Mouse (Mus musculus): ENCODE measurements at regions not wholly inside any gene's neighbourhood (a gene's known extent, or its start where the extent isn't known, plus 50 kb on each side); places are given as distances from the start of the nearest gene placed in this dataset.

- no peak for DNase-seq (ENCODE audit: low read depth)
These were observed 404.3 kb downstream of the Cetn3 start for GRCm38 (mm10) chr13:82187196-82187595.

DNA sequence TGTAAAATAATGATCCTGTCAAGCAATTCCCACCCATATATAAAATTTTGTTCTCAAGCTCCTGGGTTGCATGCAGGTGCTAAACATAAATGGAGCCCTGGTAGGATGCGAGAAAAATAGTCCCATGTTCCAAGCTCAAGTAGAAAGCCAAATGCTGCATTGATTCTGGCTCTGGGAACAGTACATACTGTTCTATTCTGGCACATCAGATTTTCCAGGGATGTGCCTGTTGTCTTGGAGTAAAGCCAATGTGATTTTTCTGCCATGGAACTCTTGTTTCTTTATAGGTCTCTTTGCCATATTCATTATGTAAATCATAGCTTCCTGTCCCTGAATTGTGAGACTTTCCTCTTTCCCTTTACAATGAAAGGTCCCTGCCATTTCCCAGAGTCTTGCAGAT lies 417.9 kb downstream of the Cetn3 start:
- no peak for DNase-seq (ENCODE audit: low read depth)

- DNase-seq (ENCODE audit: low read depth), result no peak
These were observed 442.6 kb downstream of the Cetn3 start for GRCm38 (mm10) chr13:82225430-82225829.

- DNase-seq (ENCODE audit: low read depth), result no peak
These were observed 451.0 kb downstream of the Cetn3 start for GRCm38 (mm10) chr13:82233901-82234300.

- DNase-seq (ENCODE audit: low read depth), result no peak
These were observed 463.4 kb downstream of the Cetn3 start for GRCm38 (mm10) chr13:82246231-82246630.

DNA sequence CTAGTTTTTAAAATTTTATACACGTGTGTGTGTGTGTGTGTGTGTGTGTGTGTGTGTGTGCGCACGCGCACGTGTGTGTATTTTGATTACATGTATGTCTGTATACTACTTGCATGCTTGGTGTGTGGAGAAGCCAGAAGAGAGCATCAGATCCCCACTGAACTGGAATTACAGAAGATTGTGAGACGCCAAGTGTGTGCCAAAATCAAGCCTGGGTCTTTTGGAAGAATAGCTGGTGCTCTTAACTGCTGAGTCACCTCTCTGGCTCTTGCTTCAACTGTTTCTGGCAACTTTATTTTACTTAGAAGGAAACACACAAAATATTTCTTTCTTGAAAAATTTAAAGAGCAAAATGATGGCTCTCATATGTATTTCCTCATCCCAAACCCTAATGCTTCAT lies 467.5 kb downstream of the Cetn3 start:
- peak; percentile 64 for DNase-seq (ENCODE audit: low read depth)

DNA sequence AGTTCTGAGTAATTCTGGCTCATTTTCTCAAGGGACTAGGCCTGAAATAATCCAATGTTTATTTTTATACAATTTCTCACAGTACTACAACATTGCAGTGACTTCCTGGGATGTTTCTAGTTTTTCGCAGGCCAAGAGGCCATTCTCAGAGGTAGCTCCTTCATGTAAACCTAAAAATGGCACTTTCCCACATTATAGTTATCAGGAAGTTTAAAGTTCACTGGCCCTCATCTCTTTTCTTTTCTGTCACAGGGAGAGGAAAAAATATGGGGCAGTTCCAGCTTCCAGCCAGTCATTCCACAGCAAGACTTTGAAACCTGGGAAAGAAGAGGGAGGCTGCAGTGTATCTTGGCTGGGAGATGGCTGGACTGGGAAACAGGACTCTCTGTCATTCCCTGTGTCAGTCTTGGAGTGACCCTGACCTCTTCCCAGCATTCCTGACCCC lies 475.6 kb downstream of the Cetn3 start:
- DNase-seq (ENCODE audit: low read depth), result peak; percentile 44

GRCm38 (mm10) chr13:82264236-82264635 lies 481.4 kb downstream of the Cetn3 start:
- no peak for DNase-seq (ENCODE audit: low read depth)

DNA sequence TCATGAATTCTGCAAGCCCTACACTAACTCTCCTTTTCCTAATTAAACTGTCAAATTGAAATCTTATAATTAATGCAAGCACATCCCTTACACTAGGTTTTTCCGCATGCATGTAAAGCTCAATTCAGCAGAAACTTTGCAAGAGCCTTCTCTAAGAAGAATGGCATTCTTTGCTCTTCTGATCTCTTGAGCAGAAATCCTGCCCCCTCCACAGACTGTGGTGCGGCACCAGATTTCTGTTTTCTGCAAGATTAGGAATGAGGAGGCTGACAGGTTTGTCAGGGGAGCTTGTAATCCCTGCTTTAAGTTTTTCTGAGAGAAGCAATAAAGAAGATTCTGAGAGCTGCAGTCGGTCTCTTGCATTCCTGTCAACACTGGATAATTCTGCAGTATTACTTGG lies 482.3 kb downstream of the Cetn3 start:
- DNase-seq (ENCODE audit: low read depth), result no peak

DNA sequence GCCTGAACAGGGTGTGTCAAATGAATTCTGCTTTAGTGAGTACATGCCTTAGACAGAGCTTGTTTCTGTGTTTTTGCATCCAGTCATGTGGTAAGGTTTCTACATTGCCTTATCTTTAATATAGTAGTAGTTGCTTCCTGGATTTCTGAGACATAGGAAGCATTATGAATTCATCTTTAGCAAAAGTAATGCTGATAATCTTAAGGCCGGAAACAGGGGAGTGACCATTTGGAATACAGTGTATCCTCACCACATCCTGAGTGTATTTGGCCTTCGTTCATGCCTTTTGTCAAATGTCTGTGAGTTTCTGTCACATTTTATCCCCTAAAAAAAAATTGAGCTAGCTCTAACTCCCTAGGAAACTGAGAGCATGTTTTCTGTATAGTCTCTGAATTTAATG lies 482.9 kb downstream of the Cetn3 start:
- no peak for DNase-seq (ENCODE audit: low read depth)

DNA sequence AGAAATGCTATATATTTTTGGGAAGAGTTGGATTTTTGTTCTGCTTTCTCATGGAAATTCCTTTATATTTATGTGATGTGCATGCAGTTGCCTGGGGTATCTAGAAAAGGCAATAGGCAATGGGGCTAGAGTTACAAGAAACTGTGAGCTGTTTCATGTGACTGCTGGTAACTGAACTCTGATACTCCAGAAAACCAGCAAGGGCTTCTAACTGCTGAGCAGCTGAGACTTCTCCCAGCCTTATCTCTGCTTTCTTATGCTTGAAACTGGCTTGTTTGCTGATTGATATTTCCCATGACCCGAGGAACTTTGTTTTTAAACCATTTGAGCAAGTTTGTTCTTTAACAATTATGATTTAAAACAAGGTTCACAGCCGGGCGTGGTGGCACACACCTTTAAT lies 491.9 kb downstream of the Cetn3 start:
- no peak for DNase-seq (ENCODE audit: low read depth)

DNA sequence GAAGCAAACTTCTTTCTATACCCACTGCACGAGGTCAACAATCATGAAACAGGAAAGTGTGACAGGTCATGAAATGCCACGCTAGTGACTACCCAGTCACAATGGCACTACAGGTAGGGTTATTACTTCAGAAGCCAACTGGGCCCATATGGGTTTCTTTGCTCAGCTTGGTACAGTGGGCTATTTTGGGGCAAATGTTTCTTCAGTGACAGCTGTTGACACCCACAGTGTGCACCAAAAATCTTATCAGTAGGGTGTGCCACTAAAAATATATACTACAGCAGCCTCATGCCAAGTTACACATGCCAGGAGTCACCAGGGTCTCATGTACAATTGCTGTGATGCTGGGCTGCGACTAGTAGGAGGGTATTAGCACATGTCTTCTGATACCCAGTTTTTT lies 493.1 kb downstream of the Cetn3 start:
- no peak for DNase-seq (ENCODE audit: low read depth)

GRCm38 (mm10) chr13:82280744-82281143 lies 497.9 kb downstream of the Cetn3 start:
- no peak for DNase-seq (ENCODE audit: low read depth)

DNA sequence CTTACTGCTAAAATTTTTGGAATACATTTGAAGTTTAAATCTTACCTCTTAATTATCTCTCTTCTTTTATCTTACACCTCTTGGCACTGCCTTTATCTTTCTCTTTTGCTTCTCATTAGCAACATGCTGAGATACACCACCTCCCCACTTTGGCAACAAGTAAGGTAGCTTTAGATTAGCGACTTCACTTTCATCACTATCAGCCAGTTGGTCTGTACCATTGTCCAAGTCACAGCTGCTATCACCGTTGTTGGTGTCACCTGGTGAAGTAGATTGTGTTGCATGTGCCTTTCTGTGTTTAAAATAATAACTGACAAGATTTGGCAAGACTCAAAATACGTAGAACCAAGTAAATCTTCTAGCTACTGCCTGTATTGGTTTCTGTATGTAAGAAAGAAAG lies 513.0 kb downstream of the Cetn3 start:
- no peak for DNase-seq (ENCODE audit: low read depth)

DNA sequence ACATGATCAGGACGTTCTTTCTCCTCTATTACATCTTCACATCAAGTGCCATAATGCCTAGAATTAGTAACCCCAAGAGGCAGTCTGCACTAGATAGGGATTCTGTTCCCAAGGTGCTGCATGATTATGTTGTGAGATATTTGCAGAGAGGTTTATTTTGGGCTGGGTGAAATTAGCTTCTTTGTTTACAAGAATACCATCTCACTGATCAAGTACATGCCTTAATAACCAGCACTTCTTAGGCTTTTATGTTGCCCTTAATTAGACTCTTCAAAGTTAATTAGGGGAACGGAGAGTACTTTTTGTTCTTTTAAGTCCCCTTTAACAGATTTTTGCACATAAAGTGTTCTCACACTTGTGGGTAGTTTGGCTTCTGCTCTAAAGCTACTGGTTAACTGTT lies 521.4 kb downstream of the Cetn3 start:
- DNase-seq (ENCODE audit: low read depth), result no peak

DNA sequence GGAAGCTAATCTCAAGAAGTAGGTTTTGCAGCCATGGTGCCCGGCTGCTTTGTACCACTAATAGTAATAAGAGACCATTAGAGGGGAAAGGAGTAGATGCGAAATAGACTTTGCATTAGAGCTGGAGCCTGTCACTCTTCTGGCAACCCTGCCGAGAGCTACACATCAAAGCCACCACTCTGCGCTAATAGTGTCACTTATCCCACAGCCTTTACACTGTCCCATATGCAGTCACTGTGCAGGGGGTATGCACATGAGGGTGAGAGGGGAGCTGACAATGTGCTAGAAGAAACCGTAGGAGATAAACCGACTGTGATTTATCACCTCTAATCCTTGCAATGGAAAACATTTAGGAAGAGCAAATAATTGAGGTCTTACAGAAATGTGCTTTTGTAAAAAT lies 522.2 kb downstream of the Cetn3 start:
- no peak for DNase-seq (ENCODE audit: low read depth)

DNA sequence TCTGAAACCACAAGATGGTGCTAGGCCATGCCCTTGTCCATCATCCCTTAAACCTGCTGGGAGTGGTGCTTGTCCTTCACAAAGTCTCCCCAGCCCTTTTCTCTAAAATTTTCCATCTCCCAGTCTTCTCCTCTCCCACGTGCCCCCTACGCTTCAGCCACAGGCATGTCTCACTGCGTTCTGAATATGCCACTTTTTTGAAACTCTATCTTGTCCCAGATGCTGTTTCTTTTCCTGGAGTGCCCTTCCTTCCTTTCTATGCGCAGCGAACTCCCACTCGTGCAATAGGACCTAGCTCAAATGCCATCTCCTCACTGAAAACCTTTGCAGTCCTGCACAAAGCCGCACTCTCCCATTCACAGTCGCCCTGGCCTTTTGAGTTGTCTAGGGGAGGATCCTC lies 525.5 kb downstream of the Cetn3 start:
- DNase-seq (ENCODE audit: low read depth), result no peak

GRCm38 (mm10) chr13:82316573-82317202 lies 533.8 kb downstream of the Cetn3 start:
- DNase-seq (ENCODE audit: low read depth), result no peak

DNA sequence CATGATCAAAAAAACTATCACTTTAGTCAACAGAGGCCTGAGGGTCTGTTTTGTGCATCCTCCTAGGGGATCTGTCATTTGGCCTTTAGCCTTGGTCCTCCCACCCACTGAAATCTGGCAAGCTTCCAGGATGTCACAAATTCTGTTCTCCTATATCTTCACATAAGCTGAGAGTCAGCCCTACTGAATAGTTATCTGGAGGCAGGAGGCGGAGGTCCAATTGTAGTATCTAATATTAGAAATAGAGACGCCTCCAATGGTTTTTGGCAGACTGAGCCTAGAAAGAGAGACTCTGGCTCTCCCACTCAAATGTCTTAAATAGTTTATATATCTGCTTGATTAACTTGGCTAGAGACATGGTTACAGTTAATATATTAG lies 534.3 kb downstream of the Cetn3 start:
- no peak for DNase-seq (ENCODE audit: low read depth)

DNA sequence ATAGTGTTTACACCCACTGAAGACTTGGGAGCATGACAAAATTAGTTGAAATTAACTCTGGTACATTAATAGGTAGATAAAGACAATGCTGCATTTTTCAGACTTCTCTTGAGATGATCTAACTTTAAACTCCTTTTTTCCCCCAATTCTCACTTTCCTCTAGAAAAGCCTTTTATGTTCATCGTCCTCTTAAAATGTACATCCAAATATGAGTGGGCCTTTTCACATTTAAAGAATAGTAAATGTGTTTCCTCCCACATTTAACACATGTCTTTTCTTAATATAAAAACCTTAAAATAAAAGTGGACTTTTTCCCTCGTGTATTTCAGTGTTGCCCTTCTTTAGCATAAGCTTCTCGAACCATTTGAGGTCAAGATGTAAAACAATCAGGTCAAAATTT lies 535.5 kb downstream of the Cetn3 start:
- DNase-seq (ENCODE audit: low read depth), result no peak

- no peak for DNase-seq (ENCODE audit: low read depth)
These were observed 571.5 kb downstream of the Cetn3 start for GRCm38 (mm10) chr13:82354355-82354754.

DNA sequence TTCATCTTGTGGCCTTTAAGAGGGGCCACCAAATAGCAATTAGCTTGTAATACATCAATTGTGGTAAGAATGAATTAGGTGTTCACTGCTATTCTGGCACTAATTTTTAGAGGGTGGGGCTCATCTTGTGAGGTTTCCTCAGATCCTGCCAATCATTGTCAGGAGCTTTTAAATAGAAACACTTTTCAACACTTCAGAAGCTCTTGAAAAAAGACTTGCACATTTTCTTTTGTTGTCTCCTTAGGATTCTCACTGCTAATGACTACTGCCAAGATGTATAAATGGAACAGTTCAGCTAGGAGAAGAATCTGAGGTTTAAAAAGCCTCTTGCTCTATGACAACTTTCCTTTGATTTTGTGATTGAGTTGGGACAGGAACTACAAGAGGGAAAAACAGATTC lies 572.4 kb downstream of the Cetn3 start:
- no peak for DNase-seq (ENCODE audit: low read depth)

GRCm38 (mm10) chr13:82359442-82359841 lies 576.6 kb downstream of the Cetn3 start:
- no peak for DNase-seq (ENCODE audit: low read depth)

- no peak for DNase-seq (ENCODE audit: low read depth)
These were observed 577.8 kb downstream of the Cetn3 start for GRCm38 (mm10) chr13:82360711-82361110.

- peak; percentile 8 for DNase-seq (ENCODE audit: low read depth)
These were observed 578.5 kb downstream of the Cetn3 start for GRCm38 (mm10) chr13:82361379-82361778.

Measured in fibroblast of lung, adult 2 months (primary cell).